Mouse (Mus musculus) right cerebral cortex, postnatal 14 days (tissue): ENCODE measurements around the gene Lgals3.

Experiments
- DNase-seq: peaks from one replicate; pipeline ENCODE4 v3.0.0; 2022

The Lgals3 gene

DNA sequence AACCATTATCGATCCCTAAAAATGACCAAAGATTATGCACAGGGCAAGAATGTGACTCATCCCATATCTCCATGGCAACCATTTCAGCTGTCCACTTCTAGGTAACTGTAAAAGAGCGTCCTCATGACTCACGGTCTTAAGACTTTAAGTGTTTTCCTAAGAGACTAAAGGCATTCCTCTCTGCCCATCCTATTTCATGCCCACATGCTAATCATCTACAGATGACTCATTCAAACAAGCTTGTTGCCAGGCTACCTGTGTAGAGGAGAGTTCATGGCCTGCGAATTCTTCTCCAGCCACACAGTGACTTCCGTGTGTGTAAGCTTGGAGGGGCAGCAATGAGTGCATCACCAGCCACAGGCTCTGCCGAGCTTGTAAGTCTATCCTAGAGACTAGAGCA, 4.1 kb downstream of the Lgals3 start:
- DNase-seq: no peak

DNA sequence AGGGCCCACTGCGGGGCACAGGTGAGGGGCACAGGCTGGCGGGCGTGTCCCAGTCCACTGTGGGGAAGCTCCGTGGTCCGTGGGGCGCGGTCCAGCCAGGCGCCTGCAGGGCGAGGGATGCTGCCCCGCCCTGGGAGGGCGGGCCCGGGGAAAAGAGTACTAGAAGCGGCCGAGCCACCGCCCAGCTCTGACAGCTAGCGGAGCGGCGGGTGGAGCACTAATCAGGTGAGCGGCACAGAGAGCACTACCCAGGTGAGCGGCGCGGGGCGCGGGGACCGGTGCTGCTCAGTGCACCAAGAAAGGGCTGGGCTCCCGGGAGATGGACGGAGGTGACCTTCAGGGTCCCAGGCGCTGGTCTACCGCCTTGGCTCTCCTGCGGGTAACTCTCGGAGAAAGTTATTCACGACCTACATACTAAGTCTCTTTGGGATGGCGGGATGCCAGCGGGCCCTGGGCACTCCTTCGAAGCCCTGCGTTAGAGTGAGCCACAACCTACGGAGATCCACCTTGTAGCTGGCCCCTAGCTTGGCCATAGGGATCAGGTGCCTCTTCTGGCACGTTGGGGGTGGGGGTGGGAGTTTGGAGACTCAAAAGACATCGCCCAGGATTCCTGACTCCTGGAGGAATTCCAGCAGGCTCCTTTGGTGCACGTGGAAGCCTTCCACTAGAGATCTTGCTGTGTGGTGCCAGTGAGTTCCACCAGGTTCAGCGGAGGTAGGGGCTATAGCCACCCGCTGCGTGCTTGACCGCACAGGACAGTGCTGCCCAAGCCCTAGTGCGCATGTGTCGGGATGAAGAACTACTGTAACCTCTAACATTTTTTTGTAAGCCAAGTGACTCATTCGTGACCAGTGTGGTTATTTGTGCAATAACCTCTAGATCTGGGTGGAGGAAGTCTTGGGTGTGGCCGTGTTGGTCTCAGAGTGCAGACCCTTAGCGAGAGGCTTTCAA, 6.5 kb downstream of the Lgals3 start:
- peak; percentile 33 for DNase-seq

DNA sequence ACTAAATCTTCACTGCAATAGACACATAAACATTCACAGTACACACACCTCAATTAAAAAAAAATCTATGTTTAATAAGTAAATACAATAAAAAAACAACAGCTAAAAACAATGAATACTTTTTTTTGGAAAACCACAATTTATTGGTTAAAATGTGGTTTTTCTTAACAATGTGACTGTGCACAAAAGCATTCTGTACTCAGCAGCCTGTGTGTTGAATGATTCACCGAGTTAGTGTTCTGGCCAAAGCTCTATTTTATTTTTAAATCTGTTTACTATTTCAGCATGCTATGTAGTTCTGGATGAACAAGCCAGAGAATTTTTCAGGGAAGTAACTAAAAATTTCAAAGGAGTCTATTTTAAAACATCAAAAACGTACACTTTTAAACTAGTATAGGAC, 9.0 kb downstream of the Lgals3 start:
- no peak for DNase-seq

DNA sequence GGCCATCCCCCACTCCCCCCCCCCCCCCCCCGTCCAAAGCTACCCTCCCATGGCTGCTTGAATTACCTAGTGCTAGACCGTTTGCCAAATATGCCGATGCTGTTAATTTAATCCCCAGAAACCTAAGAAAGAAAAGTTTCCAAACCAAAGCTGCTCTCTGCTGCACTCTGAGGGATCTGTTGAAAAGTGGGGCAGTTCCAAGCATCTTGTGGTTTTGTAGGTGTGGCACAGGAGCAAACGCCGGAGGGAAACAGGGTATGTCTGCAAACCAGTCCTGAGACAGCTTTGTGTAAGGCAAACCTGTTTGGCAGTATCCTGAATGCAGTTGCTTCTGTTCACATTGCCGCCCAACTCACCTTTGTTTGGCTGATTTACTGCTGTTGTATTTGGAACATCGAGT, 10.8 kb downstream of the Lgals3 start:
- no peak for DNase-seq

DNA sequence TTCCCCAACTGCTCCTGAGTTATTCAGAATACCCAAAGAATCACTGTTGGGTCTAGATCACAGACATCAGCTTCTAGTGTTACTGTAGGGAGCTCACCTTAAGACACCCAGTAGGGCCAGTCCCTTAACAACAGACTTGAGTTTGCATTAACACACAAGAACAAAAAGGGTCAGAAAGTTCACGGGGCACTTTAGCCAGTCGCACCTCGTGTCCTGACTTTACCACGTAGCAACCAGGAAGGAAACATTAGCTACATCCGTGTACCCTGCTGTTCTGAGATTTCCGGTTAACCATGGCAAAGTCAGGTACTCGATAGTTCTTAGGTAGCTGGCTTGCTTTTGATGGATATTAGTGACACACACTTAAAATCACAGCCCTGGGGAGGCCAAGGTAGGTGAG, 16.4 kb downstream of the Lgals3 start:
- no peak for DNase-seq

DNA sequence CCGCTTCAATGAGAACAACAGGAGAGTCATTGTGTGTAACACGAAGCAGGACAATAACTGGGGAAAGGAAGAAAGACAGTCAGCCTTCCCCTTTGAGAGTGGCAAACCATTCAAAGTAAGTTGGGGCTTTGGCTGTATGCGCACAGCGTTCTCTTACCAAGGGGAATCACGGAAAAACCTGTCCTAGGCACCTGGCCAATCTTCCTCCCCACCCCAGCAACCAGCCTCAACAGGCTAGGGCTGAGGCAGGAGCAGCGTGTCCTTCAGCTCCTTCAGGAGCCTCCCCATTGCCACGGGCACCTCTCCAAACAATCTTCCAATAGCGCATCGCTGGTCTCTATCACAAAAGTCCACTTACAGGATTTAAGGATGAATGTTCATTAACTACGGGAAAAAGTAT, 17.1 kb downstream of the Lgals3 start:
- no peak for DNase-seq

DNA sequence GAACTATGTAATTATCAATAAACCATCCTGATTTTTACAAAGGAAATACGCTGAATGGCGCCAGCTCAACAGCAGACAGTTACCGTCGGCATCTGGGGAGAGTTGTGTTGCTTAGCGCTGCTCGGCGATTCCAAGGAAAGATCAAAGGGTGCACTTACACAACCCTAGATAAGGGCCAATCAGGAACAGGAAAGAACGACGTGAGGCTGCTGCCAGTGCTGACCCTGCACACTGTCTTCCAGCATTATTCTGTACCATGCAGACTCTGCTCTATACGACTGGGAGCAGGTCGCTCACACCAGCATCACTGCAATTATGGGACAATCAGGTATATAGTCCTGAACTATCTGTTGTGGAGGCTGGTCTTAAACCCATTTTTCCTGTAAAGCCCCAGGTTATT, 18.6 kb downstream of the Lgals3 start:
- DNase-seq: no peak

DNA sequence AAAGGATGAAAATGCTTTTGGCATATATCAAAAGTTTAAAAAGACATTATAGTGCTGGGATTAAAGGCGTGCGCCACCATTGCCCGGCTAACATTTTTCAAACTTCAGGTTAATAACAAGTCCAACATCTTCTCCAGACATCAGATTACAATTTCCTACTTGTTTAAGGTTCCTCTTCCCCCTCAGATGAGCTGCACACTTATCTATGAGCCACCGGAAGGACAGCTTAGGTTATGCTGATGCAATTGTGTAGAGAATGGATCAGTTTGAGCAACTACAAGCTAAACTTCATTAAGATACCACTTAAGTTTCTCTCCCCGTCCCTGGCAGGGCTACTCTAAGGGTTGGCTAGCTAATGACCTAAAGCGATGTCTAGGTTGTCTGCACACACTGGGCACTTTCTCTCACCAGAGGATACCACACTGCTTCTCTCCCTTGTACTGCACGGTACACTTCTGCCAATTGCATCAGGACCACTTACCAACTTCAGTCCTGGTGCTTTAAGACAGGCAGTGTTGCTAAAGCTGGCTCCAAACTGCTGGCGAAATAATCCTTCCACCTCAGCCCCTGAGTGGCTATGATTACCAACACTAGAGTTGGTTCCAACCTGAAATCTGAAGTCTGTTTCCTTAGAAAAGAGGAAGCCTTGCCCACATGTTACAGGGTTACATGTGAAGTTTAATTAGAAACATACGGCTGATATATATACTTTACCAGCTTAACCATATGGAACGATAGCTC, 26.0 kb downstream of the Lgals3 start:
- no peak for DNase-seq

DNA sequence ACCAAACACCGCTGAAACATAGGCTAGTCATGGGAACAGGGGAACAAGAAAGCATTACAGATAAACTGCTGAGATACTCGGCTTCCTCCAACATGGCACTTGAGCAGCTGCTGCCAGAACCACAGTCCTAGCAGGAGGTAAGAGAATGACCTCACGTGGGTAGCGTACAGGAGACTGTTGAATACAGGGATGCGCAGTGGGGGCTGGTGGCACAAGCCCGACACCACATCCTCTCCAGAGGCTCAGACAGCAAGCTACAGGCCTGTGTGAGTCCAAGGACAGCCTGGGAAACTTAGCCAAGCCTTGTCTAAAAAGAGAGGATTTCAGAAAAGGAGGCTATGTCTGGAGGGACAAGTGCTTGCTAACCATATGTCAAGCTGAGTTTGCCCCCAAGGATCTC, 27.5 kb downstream of the Lgals3 start:
- DNase-seq: no peak

DNA sequence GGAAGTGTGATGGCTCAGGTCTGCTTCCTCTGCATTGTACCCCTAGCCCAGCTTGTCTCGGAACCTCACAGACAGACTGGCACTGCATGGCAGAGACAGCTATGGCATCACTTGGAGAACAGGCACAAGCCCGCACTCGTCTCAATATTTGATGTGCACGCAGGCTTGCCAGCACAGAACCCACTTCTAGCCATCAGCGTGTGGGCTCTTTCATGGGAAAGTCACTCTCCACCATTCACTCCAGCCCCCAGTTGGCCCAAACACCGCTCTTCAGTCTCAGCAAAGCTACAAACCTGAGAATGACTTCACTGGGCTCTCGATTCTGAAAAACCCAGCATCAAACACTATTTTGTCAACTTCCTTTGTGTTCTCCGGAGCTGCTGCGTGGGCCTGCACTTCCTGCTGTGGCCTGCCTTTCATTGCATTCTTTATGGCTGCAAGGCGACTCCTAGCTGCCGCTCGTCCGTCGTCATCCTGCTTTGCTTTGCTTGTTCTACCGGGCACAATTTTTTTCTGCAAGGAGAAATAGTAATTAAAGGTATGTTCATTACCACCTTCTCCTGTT, 28.0 kb downstream of the Lgals3 start:
- no peak for DNase-seq

DNA sequence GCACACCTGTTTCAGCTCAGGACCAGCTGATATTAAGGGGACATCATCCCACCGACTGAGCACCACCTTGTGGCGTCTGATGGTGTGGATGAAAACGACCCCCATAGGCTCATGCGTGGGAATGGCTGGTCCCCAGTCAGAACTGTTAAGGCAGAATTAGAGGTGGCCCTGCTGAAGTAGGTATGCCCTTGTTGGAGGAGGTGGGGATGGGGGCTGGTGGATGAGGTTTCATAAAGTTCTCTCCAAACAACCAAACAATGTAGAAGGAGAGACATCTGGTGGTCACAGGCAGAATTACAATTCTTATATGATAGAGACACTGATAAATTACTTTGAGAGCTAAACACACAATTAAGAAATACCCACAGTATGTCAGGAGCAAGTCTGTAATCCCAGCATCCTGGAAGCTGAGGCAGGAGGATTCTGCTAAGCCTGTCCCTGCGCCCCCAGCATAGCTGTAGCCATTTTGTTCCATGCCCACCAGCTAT, 28.7 kb downstream of the Lgals3 start:
- no peak for DNase-seq

DNA sequence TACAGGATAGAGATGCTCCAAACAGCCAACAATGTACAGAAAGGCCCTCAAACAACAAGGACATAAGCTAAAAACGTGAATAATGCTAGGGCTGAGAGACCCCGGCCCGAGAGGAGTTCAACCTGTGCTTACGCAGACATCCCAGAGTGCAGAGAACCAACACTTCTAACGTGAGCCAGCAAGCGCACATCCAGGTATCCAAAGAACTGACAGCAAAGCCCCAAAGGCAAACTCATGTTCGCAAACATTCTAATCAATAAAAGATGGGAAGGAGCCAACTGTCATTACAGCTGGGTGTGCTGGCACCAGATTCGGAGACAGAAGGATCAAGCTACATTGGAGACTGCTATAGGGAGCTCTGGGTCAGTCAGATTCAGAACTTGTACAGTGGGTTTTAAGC, 35.2 kb downstream of the Lgals3 start:
- DNase-seq: no peak

DNA sequence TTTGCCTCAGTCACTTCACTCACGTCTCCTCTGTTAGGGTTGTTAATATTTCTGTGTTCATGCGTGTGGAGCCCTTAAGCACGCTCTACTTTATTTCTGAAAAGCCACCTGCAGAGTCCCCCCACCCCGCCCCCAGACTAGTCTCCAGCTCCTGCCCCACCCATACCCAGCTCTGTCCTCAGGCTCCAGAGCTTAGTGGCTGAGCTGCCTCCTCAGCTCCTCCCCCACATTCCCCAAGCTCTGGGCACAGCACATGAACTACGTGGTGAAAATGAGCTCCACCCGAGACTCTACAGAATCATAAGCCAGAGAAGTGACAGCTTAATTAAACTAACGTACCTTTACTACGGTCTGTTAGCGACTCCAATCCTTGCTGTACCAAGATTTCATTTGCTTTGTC, 38.4 kb downstream of the Lgals3 start:
- no peak for DNase-seq

DNA sequence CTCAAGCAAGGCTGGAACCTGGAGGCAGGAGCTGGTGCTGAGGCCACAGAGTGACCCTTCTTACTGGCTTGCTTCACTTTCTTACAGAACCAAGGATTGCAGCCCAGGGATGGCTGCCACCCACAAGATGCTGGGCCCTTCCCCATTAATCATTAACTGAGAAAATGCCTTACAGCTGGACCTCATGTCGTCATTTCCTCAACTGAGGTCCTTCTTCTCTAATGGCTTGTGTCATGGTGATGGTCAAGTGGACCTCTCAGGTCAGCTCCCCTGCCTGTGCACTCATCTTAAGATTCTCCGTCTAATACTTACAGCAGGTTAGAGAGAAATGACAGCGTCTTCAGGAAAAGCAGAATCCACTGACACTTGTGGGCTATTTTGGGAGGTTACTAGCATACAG, 49.8 kb downstream of the Lgals3 start:
- no peak for DNase-seq

DNA sequence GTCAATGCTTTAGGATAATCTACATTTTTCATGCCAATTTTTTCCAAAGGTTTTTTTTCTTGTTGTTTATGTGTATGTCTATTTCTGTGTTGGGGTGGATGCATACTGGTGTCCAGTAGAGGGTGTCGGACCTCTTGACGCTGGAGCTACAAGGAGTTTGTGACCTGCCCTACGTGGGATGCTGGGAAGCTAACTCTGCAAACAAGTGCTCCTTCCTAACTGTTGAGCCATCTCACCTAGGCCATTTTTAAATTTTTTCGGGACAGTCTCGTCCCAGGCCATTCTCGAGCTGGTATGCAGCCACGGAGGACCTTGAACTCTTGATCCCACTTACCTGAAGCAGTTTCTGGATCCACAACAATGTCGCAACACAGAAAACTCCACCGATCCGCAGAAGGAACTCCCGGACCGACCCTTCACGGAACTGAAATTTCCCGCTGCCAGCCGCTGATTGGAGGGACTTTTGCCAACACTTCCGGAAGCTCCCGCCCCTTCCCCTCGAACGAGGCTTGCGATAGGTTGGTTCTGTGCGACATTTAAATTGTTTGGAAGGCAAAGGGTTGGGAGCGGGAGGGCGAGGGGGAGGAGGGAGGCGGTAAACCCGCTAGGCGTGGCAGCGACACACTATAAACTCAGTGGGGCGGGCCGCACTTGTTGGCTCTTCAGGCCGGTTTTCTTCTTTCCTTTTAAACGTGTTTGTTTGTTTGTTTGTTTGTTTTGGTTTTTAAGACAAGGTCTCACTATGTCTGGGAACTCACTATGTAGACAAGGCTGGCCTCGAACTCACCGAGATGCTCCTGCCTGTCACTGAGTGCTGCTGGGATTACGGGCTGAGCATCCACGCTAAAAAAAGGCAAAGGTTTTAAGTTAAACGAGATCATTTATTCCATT, 50.5 kb downstream of the Lgals3 start, which contains the start of gene Dlgap5:
Gene Dlgap5, minus strand, starts transcription at position 633 of the 891 bp plus-strand sequence.
- DNase-seq: peak; percentile 86

DNA sequence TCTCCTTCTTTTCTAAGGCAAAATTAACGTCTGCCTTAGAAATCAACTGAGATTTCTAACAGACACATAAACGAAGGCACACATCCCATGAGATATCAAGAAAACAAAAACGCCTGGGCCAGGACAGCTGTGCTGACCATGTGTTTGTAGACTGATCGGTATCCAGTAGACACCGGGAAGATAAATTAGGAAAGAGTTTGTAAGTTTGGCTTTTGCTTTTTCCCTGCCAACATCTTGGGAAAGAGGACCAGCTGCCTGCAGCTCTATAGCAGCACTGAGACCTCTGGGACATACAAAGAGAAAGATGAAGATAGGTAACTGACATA, 51.1 kb downstream of the Lgals3 start:
- no peak for DNase-seq

DNA sequence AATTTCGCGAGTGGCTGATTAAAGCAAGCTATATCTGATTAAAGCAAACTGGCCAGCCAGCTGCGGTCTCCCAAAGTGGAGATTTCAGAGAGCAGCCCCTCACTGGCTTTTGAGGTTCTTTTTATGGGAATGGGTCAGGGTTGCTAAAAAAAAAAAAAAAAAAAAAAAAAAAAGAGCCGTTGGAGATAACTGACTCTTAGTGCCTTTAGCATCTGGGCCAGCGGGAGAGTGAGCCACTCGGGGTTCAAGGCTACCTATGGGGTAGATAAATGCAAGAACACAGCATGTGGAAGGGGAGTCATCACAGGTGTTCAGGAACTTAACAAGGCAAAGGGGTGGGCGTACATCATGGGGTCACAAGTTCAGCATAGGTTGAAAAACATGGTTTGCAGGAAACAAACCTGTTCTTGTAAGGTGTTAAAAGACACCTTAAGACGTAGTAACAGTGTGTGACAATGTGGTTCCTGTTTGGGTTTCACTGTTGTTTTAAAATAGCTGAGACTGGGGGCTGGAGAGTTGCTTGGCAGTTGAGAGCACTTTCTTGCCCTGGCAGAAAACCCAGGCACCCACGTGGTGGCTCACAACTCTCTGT, 51.6 kb downstream of the Lgals3 start:
- no peak for DNase-seq

DNA sequence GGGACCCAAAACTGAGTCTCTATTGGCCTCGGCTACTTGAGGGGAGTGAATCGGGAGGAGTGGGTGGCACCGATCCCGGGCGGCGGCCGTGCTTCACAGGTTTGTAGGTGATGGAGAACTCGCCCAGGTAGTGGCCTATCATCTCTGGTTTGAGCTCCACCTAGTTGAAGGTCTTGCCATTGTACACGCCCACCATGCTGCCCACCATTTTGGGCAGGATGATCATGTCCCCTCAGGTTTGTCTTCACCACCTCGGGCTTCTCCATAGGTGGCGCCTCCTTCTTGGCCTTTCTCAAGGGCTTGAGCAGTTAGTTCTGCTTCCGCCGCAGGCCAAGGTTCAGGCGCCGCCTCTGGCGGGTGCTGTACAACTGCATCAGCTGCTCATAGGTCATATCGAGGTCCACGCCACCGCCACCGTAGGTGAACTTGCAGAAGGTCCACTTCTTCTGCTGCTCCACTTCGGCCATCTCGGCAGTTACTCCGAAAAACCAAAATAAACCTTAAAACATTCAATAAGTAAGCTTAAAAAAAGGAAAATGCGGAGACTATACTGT, 52.2 kb downstream of the Lgals3 start:
- DNase-seq: no peak

DNA sequence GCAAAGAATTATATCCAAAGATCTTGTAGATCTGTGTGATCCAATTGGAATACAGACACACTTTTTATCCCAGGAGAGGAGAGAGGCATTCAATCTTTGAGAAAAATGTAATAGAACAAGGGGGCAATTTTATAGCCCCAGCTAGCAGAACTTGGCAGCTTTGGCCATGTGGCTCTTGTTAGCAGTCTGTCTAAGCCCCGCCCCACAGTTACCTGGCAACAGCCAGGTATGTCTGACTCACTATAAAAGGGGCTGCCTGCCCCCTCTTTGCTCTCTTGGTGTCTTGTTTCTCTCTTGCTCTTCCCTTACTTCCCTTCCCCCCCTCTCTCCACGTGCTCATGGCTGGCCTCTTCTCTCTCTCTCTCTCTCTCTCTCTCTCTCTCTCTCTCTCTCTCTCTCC, 54.1 kb downstream of the Lgals3 start:
- no peak for DNase-seq

DNA sequence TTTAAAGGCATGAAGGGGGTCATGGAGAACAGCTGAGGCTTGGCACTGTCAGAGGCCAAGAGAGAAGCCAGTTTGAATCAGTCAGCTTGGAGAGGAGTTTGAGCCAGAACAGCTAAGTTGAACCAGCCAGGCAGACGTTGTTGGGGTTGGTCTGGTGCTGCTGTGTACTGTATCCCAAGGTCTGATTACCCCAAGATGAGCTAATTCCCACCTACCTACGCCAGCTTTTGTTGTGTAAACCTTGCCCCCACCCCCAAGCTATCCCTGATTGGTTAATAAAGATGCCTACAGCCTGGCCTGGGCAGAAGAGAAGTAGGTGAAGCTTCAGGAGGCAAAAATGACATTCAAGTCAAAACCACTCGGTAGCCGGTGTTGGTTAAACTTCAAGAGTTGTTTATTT, 54.9 kb downstream of the Lgals3 start:
- no peak for DNase-seq

DNA sequence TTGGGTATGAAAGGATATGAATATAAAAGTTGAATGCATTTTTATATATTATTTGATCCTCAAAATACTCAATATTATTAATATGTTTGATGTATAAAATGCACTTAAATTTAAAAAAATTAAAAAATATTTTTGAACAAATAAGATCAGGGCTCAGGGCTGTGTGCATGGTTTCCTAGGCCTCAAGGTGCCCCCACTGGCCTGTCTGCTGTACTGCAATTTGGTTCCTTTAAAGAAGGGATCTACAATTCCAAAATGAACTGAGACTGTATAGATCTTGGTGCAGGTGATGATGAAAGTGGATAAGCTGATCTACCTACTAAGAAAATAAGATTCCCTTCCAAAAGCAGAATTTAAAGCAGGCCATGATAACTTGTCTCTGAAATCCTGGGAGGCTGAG, 65.4 kb downstream of the Lgals3 start:
- DNase-seq: no peak
